Mouse (Mus musculus) midbrain, embryonic 12.5 days (tissue): Measurements from ENCODE around the gene Pdzd2. TPM values are rescaled to one million over a fixed set of nuclear protein-coding genes. Genes with fewer than 3 reads are reported as not detected.

Experiments
- ATAC-seq: fragments of 200-750 bp; cut with Nextera tagmentation; 2 replicates; pipeline ENCODE4 v1.8.0; 2017; ENCODE audit warnings: low read depth, moderate TSS enrichment, moderate library complexity; ENCODE audit not compliant: low FRiP score
- H3K27ac ChIP-seq: fragments of 300-500 bp; sonication (generic); replicated peaks from 2 replicates; pipeline ENCODE4 v1.5.1; 2016; ENCODE audit warnings: mild to moderate bottlenecking
- H3K27me3 ChIP-seq: fragments of 300-500 bp; sonication (generic); 2 replicates; pipeline ENCODE4 v1.6.1; 2016; ENCODE audit warnings: mild to moderate bottlenecking
- H3K36me3 ChIP-seq: fragments of 300-500 bp; sonication (generic); 2 replicates; pipeline ENCODE4 v1.6.1; 2016
- H3K4me1 ChIP-seq: fragments of 300-500 bp; sonication (generic); 2 replicates; pipeline ENCODE4 v1.6.1; 2016
- H3K4me2 ChIP-seq: fragments of 300-500 bp; sonication (generic); replicated peaks from 2 replicates; pipeline ENCODE4 v1.6.1; 2016; ENCODE audit warnings: mild to moderate bottlenecking, moderate library complexity
- H3K4me3 ChIP-seq: fragments of 300-500 bp; sonication (generic); 2 replicates; pipeline ENCODE4 v1.5.1; 2016; ENCODE audit warnings: mild to moderate bottlenecking
- H3K9ac ChIP-seq: fragments of 300-500 bp; sonication (generic); replicated peaks from 2 replicates; pipeline ENCODE4 v1.6.1; 2016; ENCODE audit warnings: mild to moderate bottlenecking, moderate library complexity
- H3K9me3 ChIP-seq: fragments of 300-500 bp; sonication (generic); 2 replicates; pipeline ENCODE4 v1.6.1; 2016; ENCODE audit warnings: mild to moderate bottlenecking
- WGBS: fragments of 180-500 bp; shearing (Covaris S2); methylation state at CpG from one replicate; pipeline ENCODE4 v1.1.7; 2016; 5-methylcytosine and 5-hydroxymethylcytosine counted together
- polyA plus RNA-seq: library from polyadenylated mRNA; unstranded; fragments of >200 nt; fragmentation: Nextera tagmentation; extraction: Ambion mirVana; gene quantifications from 2 replicates; pipeline ENCODE4 v1.2.1, GENCODE M21; 2016

Pdzd2 gene
- polyA plus RNA-seq, 1 experiment from 2014 or later = 9.5 TPM

DNA sequence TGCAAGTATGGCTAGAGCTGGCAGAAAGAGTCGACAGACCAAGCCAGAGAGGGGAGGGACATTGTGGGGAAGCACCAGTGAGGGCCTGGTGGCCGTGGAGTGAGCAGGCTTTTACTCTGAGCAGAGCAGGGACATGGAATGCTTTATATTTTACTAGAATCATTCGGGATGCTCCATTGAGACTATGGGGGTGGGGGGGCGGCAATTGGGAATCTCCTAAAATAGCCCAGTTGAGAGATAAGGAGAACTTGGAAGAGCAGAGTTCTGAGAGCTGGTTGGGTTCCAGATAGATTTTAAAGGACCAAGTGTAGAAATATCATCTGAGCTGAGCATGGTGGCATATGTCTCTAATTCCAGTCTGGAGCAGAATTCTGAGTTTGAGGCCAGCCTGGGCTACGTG is 14.5 kb downstream of the Pdzd2 start:
- Histone ChIP-seq H3K9ac (no peak overlapping the region), H3K4me2 (no peak overlapping the region), H3K4me3 (no peak overlapping the region), H3K27ac (no peak overlapping the region), H3K27me3 (no peaks in the 10 kb centered on the region), H3K9me3 (no peaks in the 10 kb centered on the region), H3K36me3 (no peaks in the 10 kb centered on the region), H3K4me1 (no peaks in the 10 kb centered on the region)
- no peak for ATAC-seq
- 78% methylated on average over 5 of the region's 5 CpGs for WGBS

DNA sequence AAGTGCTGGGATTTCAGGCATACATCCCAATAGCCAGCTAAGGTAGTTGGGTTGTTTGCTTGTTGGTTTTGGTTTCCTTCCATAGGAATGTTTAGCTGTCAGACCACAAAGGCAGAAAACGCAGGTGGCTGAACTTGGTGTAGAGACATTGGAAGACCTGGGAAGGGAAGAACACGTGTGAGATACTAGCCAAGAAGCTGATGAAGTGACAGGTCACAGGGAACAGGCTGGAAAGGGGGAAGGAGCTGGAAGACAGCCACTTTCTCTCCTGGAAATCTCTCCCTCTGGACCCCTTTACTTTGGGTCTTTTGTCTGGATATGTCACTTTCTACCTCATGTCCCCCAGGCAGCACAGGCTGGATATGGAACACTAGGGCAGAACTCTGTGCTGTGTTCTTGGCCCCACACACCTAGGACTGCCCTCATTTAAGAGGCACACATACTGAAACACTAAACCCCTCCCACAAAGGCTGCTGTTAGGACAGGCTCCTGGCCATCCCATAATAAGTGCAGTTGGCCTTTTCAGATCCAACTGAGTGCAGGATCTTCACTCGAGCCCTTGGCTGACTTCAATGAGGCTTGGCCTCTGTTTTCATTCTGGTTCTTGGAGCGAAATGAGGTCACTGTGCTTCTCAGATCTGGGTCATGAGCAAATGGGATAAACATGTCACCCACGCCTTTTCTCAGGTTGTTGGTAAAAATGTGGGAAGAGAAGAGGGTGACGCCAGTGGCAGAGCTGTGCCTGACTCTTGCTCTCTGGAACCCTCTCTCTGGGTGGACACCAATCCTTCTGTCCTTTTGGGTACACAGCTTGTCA is 17.8 kb downstream of the Pdzd2 start:
- no peak overlapping the region for H3K4me3 ChIP-seq
- H3K4me1 ChIP-seq = no peaks in the 10 kb centered on the region
- ATAC-seq = no peak
- H3K36me3 ChIP-seq = no peaks in the 10 kb centered on the region
- H3K27me3 ChIP-seq = no peaks in the 10 kb centered on the region
- H3K9ac ChIP-seq = no peak overlapping the region
- no peak overlapping the region for H3K27ac ChIP-seq
- 78% methylated on average over 6 of the region's 6 CpGs for WGBS
- H3K9me3 ChIP-seq = no peaks in the 10 kb centered on the region
- no peak overlapping the region for H3K4me2 ChIP-seq

DNA sequence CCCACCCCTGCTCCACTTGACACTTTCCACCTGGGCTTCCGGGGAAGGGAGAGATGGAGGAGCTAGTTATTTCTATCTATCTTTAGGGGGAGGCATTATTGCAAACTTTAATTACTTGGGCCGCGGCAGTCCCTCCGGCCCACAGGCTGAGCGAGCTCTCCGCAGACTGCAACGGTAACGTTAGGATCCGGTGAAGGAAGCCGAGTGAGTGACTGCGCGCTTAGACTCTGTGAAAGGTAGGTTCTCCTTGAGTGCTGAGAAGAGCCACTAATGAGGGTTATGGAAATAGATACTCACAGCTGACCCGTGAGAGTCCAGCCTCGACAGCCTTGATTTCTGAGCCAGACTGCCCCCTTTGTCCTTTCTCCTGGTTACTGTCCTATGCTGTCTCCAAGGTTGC is 20.9 kb downstream of the Pdzd2 start:
- Histone ChIP-seq H3K9ac (no peak overlapping the region), H3K27me3 (no peaks in the 10 kb centered on the region), H3K4me2 (no peak overlapping the region), H3K9me3 (no peaks in the 10 kb centered on the region), H3K4me1 (no peaks in the 10 kb centered on the region), H3K4me3 (no peak overlapping the region), H3K36me3 (no peaks in the 10 kb centered on the region), H3K27ac (no peak overlapping the region)
- 81% methylated on average over 14 of the region's 14 CpGs for WGBS
- no peak for ATAC-seq

GRCm38 (mm10) chr15:12717410-12717809 is 22.3 kb downstream of the Pdzd2 start:
- no peak overlapping the region for H3K27ac ChIP-seq
- H3K27me3 ChIP-seq = no peaks in the 10 kb centered on the region
- no peaks in the 10 kb centered on the region for H3K36me3 ChIP-seq
- no peak overlapping the region for H3K4me2 ChIP-seq
- no peaks in the 10 kb centered on the region for H3K9me3 ChIP-seq
- WGBS = 88% methylated on average over 3 of the region's 3 CpGs
- no peak overlapping the region for H3K4me3 ChIP-seq
- ATAC-seq = no peak
- no peaks in the 10 kb centered on the region for H3K4me1 ChIP-seq
- no peak overlapping the region for H3K9ac ChIP-seq

- Histone ChIP-seq H3K4me3 (no peak overlapping the region), H3K27ac (no peak overlapping the region), H3K4me2 (no peak overlapping the region), H3K9ac (no peak overlapping the region), H3K4me1 (no peaks in the 10 kb centered on the region), H3K27me3 (no peaks in the 10 kb centered on the region), H3K9me3 (no peaks in the 10 kb centered on the region), H3K36me3 (no peaks in the 10 kb centered on the region)
- 83% methylated on average over 8 of the region's 8 CpGs for WGBS
- no peak for ATAC-seq
Observed at GRCm38 (mm10) chr15:12716881-12717280, 22.8 kb downstream of the Pdzd2 start.

DNA sequence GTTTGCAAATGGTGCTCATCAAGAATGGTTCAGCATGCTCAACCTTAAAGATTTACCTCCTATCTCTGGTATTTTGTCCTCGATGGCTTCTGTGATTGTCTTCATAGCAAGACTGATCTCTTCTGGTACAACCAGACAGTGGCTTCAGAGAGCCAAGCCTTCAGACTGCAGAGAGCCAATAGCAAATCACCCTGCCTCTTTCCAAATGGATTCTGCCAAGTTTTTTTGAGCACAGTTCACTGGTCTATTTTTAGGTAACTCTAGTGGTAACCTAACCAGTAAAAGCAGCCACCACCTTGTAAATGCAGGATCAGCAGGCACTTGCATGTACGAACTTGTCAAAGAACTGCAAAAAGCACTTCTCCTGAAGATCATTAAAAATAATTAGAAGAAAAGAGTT is 25.4 kb downstream of the Pdzd2 start:
- no peaks in the 10 kb centered on the region for H3K4me1 ChIP-seq
- no peak overlapping the region for H3K4me3 ChIP-seq
- H3K4me2 ChIP-seq = no peak overlapping the region
- WGBS = 87% methylated on average over 2 of the region's 2 CpGs
- H3K27me3 ChIP-seq = no peaks in the 10 kb centered on the region
- no peak for ATAC-seq
- no peak overlapping the region for H3K27ac ChIP-seq
- H3K9me3 ChIP-seq = no peaks in the 10 kb centered on the region
- H3K9ac ChIP-seq = no peak overlapping the region
- no peaks in the 10 kb centered on the region for H3K36me3 ChIP-seq

GRCm38 (mm10) chr15:12713216-12713615 is 26.5 kb downstream of the Pdzd2 start:
- no peak overlapping the region for H3K4me2 ChIP-seq
- no peak overlapping the region for H3K4me3 ChIP-seq
- no peak for ATAC-seq
- WGBS = 72% methylated on average over 2 of the region's 2 CpGs
- no peaks in the 10 kb centered on the region for H3K9me3 ChIP-seq
- H3K9ac ChIP-seq = no peak overlapping the region
- H3K36me3 ChIP-seq = no peaks in the 10 kb centered on the region
- no peaks in the 10 kb centered on the region for H3K27me3 ChIP-seq
- H3K27ac ChIP-seq = no peak overlapping the region
- H3K4me1 ChIP-seq = peaks cover 2% of the 10 kb centered on the region; the same call in 1 of the 2 replicates

GRCm38 (mm10) chr15:12710036-12710435 is 29.7 kb downstream of the Pdzd2 start:
- Histone ChIP-seq H3K4me3 (no peak overlapping the region), H3K4me1 (peaks cover 4% of the 10 kb centered on the region; the same call in 1 of the 2 replicates), H3K9me3 (no peaks in the 10 kb centered on the region), H3K4me2 (no peak overlapping the region), H3K27ac (no peak overlapping the region), H3K9ac (no peak overlapping the region), H3K27me3 (no peaks in the 10 kb centered on the region), H3K36me3 (no peaks in the 10 kb centered on the region)
- ATAC-seq = no peak
- WGBS = 95% methylated on average over 3 of the region's 3 CpGs

- H3K9ac ChIP-seq = no peak overlapping the region
- WGBS = 0% methylated on average over 1 of the region's 1 CpGs
- no peak overlapping the region for H3K27ac ChIP-seq
Observed at GRCm38 (mm10) chr15:12708297-12708696, 31.4 kb downstream of the Pdzd2 start.

DNA sequence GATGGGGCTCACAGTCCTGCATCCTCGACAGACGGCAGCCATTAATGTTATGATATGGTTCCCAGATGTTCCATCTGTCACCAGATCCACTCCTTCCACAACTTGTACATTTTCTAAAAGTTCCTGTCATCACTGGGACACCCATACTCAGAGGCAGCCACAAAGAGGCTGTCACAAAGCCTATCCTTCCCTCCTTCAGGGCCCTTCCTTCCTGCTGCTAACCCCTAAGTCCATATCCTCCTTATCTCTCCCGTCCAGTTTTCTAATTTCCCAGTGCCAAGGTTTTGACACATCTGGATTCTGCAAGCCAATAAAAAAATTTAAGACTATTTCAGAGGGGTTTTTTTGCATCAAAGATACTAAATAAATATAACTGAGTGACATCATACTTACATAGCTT is 32.8 kb downstream of the Pdzd2 start:
- H3K4me3 ChIP-seq = no peak overlapping the region
- H3K4me1 ChIP-seq = peaks cover 4% of the 10 kb centered on the region; the same call in 1 of the 2 replicates
- H3K9ac ChIP-seq = no peak overlapping the region
- H3K4me2 ChIP-seq = no peak overlapping the region
- H3K27me3 ChIP-seq = no peaks in the 10 kb centered on the region
- ATAC-seq = no peak
- no peaks in the 10 kb centered on the region for H3K9me3 ChIP-seq
- H3K27ac ChIP-seq = no peak overlapping the region
- 79% methylated on average over 3 of the region's 3 CpGs for WGBS
- no peaks in the 10 kb centered on the region for H3K36me3 ChIP-seq

More at GRCm38 (mm10) chr15:12708297-12708696, 31.4 kb downstream of the Pdzd2 start:
- Histone ChIP-seq H3K4me1 (peaks cover 4% of the 10 kb centered on the region; the same call in 1 of the 2 replicates), H3K4me3 (no peak overlapping the region), H3K27me3 (no peaks in the 10 kb centered on the region), H3K36me3 (no peaks in the 10 kb centered on the region), H3K4me2 (no peak overlapping the region), H3K9me3 (no peaks in the 10 kb centered on the region)
- no peak for ATAC-seq

DNA sequence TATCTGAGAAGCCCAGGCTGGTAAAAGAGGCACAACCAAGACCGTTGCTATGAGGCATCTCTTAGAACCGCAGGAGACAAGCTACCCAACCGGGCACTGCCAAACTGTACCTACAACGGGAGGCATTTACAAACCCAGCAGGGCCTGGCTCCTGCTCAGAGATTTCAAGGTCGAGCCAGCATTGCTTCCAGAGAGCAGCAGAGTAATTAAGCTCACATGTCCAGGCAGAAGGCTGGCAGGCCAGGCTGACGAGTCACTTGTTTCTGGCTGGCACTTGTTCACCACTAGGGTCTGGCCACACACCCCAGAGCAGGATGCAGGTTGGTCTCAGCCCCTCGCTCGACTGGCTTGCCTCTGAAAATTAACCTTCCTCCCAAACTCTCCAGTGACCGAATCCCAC is 39.4 kb downstream of the Pdzd2 start:
- WGBS = 58% methylated on average over 9 of the region's 9 CpGs
- Histone ChIP-seq H3K27me3 (no peaks in the 10 kb centered on the region), H3K27ac (no peak overlapping the region), H3K4me2 (no peak overlapping the region), H3K4me3 (no peak overlapping the region), H3K36me3 (no peaks in the 10 kb centered on the region), H3K9ac (no peak overlapping the region), H3K4me1 (peaks cover 11% of the 10 kb centered on the region; the same call in 1 of the 2 replicates), H3K9me3 (no peaks in the 10 kb centered on the region)
- no peak for ATAC-seq

GRCm38 (mm10) chr15:12697741-12698140 is 42.0 kb downstream of the Pdzd2 start:
- Histone ChIP-seq H3K36me3 (no peaks in the 10 kb centered on the region), H3K27me3 (no peaks in the 10 kb centered on the region), H3K4me3 (no peak overlapping the region), H3K9me3 (no peaks in the 10 kb centered on the region), H3K27ac (no peak overlapping the region), H3K4me1 (peaks cover 13% of the 10 kb centered on the region), H3K9ac (no peak overlapping the region), H3K4me2 (no peak overlapping the region)
- no peak for ATAC-seq
- 56% methylated on average over 7 of the region's 7 CpGs for WGBS

- Histone ChIP-seq H3K9me3 (no peaks in the 10 kb centered on the region), H3K4me2 (no peak overlapping the region), H3K4me1 (peaks cover 18% of the 10 kb centered on the region), H3K27me3 (no peaks in the 10 kb centered on the region), H3K36me3 (no peaks in the 10 kb centered on the region), H3K9ac (no peak overlapping the region), H3K27ac (no peak overlapping the region), H3K4me3 (no peak overlapping the region)
- no peak for ATAC-seq
- 18% methylated on average over 8 of the region's 8 CpGs for WGBS
Observed at GRCm38 (mm10) chr15:12696889-12697288, 42.8 kb downstream of the Pdzd2 start.
